Mouse (Mus musculus) neural tube, embryonic 15.5 days (tissue): ENCODE measurements around the gene Ppfia4. TPM values are rescaled to one million over a fixed set of nuclear protein-coding genes. Genes with fewer than 3 reads are reported as not detected.

ENCODE experiments used
- ATAC-seq: fragments of 200-750 bp; cut with Nextera tagmentation; 2 replicates; pipeline ENCODE4 v1.8.0; 2017; ENCODE audit warnings: mild to moderate bottlenecking, moderate TSS enrichment, moderate library complexity; ENCODE audit not compliant: low FRiP score
- H3K27ac ChIP-seq: fragments of 300-500 bp; sonication (generic); replicated peaks from 2 replicates; pipeline ENCODE4 v1.5.1; 2015; ENCODE audit warnings: mild to moderate bottlenecking, inconsistent platforms
- H3K27me3 ChIP-seq: fragments of 300-500 bp; sonication (generic); replicated peaks from 2 replicates; pipeline ENCODE4 v1.6.1; 2015; ENCODE audit warnings: inconsistent platforms
- H3K36me3 ChIP-seq: fragments of 300-500 bp; sonication (generic); 2 replicates; pipeline ENCODE4 v1.6.1; 2015; ENCODE audit warnings: inconsistent platforms
- H3K4me1 ChIP-seq: fragments of 300-500 bp; sonication (generic); 2 replicates; pipeline ENCODE4 v1.6.1; 2015; ENCODE audit warnings: inconsistent platforms
- H3K4me2 ChIP-seq: fragments of 300-500 bp; sonication (generic); 2 replicates; pipeline ENCODE4 v1.6.1; 2015; ENCODE audit warnings: inconsistent platforms, mild to moderate bottlenecking, moderate library complexity
- H3K4me3 ChIP-seq: fragments of 300-500 bp; sonication (generic); replicated peaks from 2 replicates; pipeline ENCODE4 v1.5.1; 2015; ENCODE audit warnings: mild to moderate bottlenecking, inconsistent platforms
- H3K9ac ChIP-seq: fragments of 300-500 bp; sonication (generic); replicated peaks from 2 replicates; pipeline ENCODE4 v1.6.1; 2015; ENCODE audit warnings: mild to moderate bottlenecking, inconsistent platforms
- H3K9me3 ChIP-seq: fragments of 300-500 bp; sonication (generic); replicated peaks from 2 replicates; pipeline ENCODE4 v1.6.1; 2016; ENCODE audit warnings: inconsistent platforms
- WGBS: fragments of 180-500 bp; shearing (Covaris S2); methylation state at CpG from one replicate; pipeline ENCODE4 v1.1.7; 2015; ENCODE audit warnings: mixed read lengths; 5-methylcytosine and 5-hydroxymethylcytosine counted together
- polyA plus RNA-seq: library from polyadenylated mRNA; unstranded; fragments of >200 nt; fragmentation: Nextera tagmentation; extraction: Ambion mirVana; gene quantifications from 2 replicates; pipeline ENCODE4 v1.2.1, GENCODE M21; 2015

Gene Ppfia4
- polyA plus RNA-seq, 1 experiment from 2014 or later, result 31.6 TPM

DNA sequence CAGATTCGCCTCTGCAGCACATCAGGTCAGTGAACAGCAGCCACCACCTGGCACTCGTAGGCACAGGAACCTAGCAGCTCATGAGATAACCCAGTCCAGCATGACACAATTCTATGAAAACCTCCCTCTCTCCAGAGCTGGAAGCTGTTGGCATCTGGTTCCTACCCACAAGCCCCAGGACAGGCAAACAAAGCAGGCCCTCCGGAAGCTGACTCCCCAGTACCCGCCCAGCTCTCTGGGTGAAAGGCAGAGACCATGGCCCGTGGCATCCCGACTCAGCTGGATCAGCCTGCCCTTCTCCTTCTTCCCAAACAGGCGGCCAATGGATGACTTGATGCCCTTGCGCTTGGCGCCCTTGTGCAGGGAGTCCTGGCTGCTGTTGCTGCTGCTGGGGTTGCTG lies 16.4 kb downstream of the Ppfia4 start:
- no peak overlapping the region for H3K4me2 ChIP-seq
- ATAC-seq, result no peak
- H3K27ac ChIP-seq, result no peak overlapping the region
- H3K4me3 ChIP-seq, result no peak overlapping the region
- H3K9ac ChIP-seq, result no peak overlapping the region
- 86% methylated on average over 9 of the region's 9 CpGs for WGBS
- peaks cover 6% of the 10 kb centered on the region for H3K4me1 ChIP-seq
- H3K27me3 ChIP-seq, result no peaks in the 10 kb centered on the region
- peaks cover 46% of the 10 kb centered on the region for H3K36me3 ChIP-seq
- no peaks in the 10 kb centered on the region for H3K9me3 ChIP-seq

DNA sequence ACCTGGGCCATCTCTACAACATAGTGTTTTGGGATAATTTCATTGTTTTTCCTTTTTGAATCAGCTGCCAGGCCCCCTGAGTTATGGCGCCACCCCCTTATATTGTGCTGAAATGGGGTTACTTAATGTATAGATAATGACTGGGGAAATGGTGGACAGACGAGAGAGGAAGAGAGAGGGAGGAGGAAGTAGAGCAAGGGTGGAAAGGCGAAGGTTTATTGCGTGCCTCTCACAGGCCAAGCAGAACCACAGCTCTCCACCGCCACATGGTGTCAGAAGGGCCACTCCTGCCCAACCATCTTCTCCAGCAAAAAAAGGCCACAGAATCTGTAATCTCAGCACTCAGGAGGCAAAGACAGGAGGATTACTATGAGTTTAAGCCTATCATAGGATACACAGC lies 17.5 kb downstream of the Ppfia4 start:
- H3K9me3 ChIP-seq, result no peaks in the 10 kb centered on the region
- H3K36me3 ChIP-seq, result peaks cover 56% of the 10 kb centered on the region
- H3K9ac ChIP-seq, result no peak overlapping the region
- no peak overlapping the region for H3K4me3 ChIP-seq
- 87% methylated on average over 5 of the region's 5 CpGs for WGBS
- H3K4me2 ChIP-seq, result no peak overlapping the region
- no peak overlapping the region for H3K27ac ChIP-seq
- H3K27me3 ChIP-seq, result no peaks in the 10 kb centered on the region
- ATAC-seq, result no peak
- no peaks in the 10 kb centered on the region for H3K4me1 ChIP-seq

DNA sequence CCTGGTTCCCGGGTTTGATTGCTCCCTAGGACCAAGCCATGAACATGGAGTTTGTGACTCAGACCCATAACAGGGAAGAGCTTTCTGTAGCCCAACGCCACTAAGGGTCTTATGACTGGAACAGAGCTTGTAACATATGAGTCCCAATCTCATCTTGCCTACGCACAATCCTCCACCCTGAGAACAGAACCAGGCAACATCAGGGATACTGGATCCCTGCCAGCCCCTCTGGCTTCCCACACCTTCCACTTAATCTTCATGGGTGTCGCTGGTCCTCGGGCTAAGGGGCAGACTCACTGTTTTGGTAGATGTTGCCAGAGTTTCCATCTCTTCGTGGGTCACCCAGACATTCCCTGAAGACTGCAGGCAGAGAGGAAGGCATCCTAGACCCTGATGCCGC lies 21.0 kb downstream of the Ppfia4 start:
- ATAC-seq, result no peak
- 90% methylated on average over 7 of the region's 7 CpGs for WGBS
- no peaks in the 10 kb centered on the region for H3K27me3 ChIP-seq
- H3K4me1 ChIP-seq, result no peaks in the 10 kb centered on the region
- H3K4me3 ChIP-seq, result no peak overlapping the region
- peaks cover 55% of the 10 kb centered on the region for H3K36me3 ChIP-seq
- no peak overlapping the region for H3K9ac ChIP-seq
- H3K27ac ChIP-seq, result no peak overlapping the region
- H3K9me3 ChIP-seq, result no peaks in the 10 kb centered on the region
- no peak overlapping the region for H3K4me2 ChIP-seq

DNA sequence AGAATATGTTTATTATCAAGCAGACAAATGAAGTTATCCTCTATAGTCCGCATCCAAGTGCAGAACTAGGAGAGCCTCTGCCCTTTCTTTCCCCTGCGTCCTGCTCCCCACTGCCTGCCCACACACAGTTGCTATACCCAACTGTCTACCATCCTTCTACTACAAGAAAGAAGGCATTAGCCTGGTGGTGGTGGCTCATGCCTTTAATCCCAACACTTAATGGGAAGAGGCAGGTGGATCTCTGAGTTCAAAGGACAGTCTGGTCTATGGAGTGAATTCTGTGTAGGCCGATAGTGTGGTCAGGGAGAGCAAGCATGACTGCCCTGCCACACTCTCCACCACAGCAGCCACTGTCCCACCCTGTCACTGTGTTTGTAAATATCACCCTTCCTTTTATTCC lies 22.0 kb downstream of the Ppfia4 start:
- H3K36me3 ChIP-seq, result peaks cover 48% of the 10 kb centered on the region
- H3K9me3 ChIP-seq, result no peaks in the 10 kb centered on the region
- H3K27me3 ChIP-seq, result no peaks in the 10 kb centered on the region
- no peak overlapping the region for H3K4me3 ChIP-seq
- WGBS, result 95% methylated on average over 3 of the region's 3 CpGs
- H3K4me1 ChIP-seq, result no peaks in the 10 kb centered on the region
- ATAC-seq, result no peak
- H3K27ac ChIP-seq, result no peak overlapping the region
- H3K4me2 ChIP-seq, result no peak overlapping the region
- H3K9ac ChIP-seq, result no peak overlapping the region

DNA sequence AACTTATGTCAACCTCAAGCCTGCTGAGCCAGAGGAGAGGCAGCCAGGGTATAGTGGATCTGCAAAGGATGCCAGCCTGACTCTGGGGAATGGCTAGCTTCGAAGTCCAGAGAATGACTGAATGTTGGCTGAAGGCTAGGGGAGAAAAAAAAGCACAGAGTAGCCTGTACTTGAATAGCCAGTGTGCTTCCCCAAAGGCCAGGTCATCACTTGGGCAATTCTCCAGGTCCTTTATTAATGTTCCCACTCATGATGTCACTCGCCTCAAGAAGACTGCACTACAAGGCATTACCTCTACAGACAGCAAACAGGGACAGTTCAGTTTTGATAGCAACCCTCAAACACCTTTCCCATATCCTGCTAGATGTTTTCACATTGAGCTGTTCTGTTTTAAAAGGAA lies 22.4 kb downstream of the Ppfia4 start:
- ATAC-seq, result no peak
- 85% methylated on average over 2 of the region's 2 CpGs for WGBS
- H3K4me2 ChIP-seq, result no peak overlapping the region
- no peaks in the 10 kb centered on the region for H3K27me3 ChIP-seq
- no peak overlapping the region for H3K4me3 ChIP-seq
- H3K4me1 ChIP-seq, result no peaks in the 10 kb centered on the region
- H3K9me3 ChIP-seq, result no peaks in the 10 kb centered on the region
- H3K36me3 ChIP-seq, result peaks cover 48% of the 10 kb centered on the region
- no peak overlapping the region for H3K27ac ChIP-seq
- H3K9ac ChIP-seq, result no peak overlapping the region

DNA sequence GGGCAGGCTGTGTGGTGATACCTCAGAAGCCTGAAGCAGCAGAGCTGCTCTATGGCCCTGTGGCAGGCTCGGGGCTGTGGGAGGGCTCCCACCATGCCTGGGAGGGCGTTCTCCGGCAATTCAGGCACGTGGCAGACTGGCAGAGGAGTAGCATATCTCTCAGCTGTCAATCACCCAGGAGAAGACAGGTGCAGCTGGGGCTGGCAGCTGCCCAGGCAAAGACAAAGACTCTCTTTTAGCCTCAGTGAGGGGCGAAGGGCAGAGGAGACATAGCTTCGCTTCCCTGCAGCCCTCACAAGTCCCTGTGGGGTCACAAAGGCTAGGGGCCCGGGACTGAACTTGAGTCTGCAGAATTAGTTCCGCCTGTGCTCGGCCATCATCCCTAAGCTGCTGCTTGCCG lies 25.3 kb downstream of the Ppfia4 start:
- no peak overlapping the region for H3K9ac ChIP-seq
- H3K4me2 ChIP-seq, result no peak overlapping the region
- peaks cover 33% of the 10 kb centered on the region for H3K36me3 ChIP-seq
- no peak for ATAC-seq
- H3K4me1 ChIP-seq, result peaks cover 13% of the 10 kb centered on the region
- no peaks in the 10 kb centered on the region for H3K27me3 ChIP-seq
- no peaks in the 10 kb centered on the region for H3K9me3 ChIP-seq
- 26% methylated on average over 10 of the region's 10 CpGs for WGBS
- no peak overlapping the region for H3K4me3 ChIP-seq
- no peak overlapping the region for H3K27ac ChIP-seq

DNA sequence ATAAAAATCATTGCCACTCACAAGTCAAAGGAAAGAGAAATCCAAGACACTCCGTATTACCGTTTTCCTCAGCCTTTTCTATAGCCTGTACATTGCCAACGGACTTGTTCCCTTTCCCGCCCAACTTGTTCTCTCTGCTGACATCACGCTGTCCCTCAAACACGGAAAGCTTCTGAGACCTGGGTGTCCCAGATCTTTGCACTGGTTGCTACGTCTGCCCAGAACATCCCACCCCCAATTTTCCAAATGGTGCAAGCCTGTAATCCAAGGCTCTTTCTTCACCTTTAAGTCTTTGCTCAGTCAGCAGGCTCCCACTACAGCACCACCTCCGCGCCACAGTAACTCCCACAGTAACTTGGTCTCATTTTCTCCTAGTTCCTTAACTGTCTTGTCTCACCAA lies 27.8 kb downstream of the Ppfia4 start:
- H3K9ac ChIP-seq, result no peak overlapping the region
- H3K36me3 ChIP-seq, result peaks cover 11% of the 10 kb centered on the region
- H3K27ac ChIP-seq, result no peak overlapping the region
- no peaks in the 10 kb centered on the region for H3K9me3 ChIP-seq
- H3K27me3 ChIP-seq, result peaks cover 6% of the 10 kb centered on the region
- H3K4me1 ChIP-seq, result peaks cover 15% of the 10 kb centered on the region
- no peak overlapping the region for H3K4me2 ChIP-seq
- no peak for ATAC-seq
- WGBS, result 93% methylated on average over 9 of the region's 9 CpGs
- no peak overlapping the region for H3K4me3 ChIP-seq

DNA sequence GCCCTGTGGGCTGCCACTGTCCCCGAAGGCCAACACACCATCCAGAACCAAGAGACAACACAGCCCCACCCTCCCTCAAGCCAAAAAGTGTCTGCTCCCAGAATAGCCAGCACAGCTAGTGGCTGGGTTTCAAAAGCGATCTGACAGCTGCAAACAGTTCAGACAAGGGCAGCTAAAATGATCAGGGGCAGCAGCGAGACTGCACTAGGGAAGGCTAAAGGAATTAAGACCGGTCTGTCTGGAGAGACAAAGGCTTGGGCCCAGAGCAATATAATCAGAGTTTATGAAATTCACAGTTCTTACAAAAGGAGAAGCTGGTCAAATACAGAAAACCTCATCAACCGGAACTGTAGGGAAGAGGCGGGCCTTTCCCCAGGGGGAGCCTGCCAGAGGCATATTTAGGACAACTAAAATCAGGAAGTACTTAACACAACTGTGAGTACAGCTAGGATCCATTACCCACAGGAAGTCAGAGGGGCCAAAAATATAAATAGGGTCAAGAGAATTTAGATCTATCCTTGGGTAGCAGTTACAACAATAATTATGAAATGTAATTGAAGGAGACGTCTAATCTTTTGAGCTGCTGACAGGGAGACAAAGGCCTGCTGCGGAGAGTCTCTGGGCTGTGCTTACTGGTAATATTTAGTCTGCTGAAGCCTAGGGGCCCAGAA lies 30.0 kb downstream of the Ppfia4 start:
- Histone ChIP-seq H3K9ac (no peak overlapping the region), H3K4me1 (peaks cover 29% of the 10 kb centered on the region), H3K27me3 (peaks cover 22% of the 10 kb centered on the region), H3K36me3 (peaks cover 4% of the 10 kb centered on the region; the same call in 1 of the 2 replicates), H3K9me3 (no peaks in the 10 kb centered on the region), H3K27ac (peak overlapping the region; percentile 64), H3K4me2 (no peak overlapping the region), H3K4me3 (no peak overlapping the region)
- 34% methylated on average over 8 of the region's 8 CpGs for WGBS
- no peak for ATAC-seq

DNA sequence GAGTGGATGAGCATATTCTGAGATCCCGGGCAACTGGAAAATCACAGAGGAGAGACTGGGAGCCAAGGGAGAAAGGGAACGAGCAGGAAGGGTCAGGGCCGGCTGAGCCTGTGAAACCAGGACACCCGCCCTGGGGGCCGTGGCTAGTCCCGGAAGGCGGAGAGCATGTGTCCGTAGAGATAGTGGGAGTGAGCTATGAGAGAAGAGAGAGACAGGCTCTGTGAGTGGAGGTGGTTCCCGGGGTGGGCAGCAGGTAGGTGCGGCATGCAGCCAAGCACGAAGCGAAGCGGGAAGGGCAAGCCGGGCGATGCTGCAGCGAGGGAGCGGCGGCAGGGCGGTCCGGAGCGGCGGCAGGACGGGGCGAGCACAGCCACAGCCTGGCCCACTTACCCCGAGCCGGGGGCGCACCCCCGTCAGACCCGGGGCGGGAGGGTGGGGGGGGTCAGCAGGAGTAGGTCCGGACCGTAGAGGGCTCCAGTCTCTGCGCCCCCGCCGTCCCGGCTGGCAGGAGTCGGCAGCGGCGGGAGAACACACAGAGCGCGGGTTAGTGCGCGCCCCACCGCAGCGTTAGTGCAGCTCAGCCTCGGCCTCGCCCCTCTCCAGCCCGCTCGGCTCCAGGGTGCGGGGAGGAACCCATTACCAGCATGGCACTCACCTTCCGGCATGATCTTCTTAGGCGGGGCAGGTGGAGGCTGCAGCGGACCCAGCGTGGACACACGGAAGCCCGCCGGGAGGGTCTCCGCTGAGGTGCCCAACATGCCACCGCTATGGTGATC lies 33.9 kb downstream of the Ppfia4 start:
- no peaks in the 10 kb centered on the region for H3K36me3 ChIP-seq
- no peaks in the 10 kb centered on the region for H3K9me3 ChIP-seq
- H3K9ac ChIP-seq, result peak overlapping the region; percentile 45
- H3K27me3 ChIP-seq, result peaks cover 26% of the 10 kb centered on the region
- peak overlapping the region; percentile 40 for H3K4me3 ChIP-seq
- H3K4me1 ChIP-seq, result peaks cover 29% of the 10 kb centered on the region
- no peak overlapping the region for H3K27ac ChIP-seq
- 4% methylated on average over 40 of the region's 59 CpGs for WGBS
- ATAC-seq, result peak; percentile 52
- H3K4me2 ChIP-seq, result peak overlapping the region; percentile 82

DNA sequence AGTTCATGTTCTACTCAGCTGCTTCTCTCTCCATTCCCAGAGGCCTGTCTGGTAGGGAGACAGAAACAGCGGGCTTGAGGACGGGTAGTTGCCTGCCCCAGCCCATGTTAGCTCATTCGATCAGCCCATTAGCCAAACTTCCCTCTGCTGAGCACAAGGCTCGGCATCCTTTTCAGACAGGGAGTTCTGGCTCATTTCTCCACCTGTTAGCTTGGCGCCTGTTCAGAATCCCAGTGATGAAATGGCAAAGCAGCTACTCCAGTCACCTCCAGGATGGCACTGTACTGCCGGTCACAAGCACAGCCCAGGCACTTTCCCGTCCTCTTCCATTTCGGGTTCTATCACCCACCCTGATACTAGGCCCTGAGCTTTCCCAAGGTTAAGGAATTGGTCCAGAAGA lies 35.5 kb downstream of the Ppfia4 start:
- Histone ChIP-seq H3K4me1 (peaks cover 21% of the 10 kb centered on the region), H3K4me2 (no peak overlapping the region), H3K27ac (no peak overlapping the region), H3K4me3 (no peak overlapping the region), H3K36me3 (no peaks in the 10 kb centered on the region), H3K27me3 (peaks cover 26% of the 10 kb centered on the region), H3K9me3 (no peaks in the 10 kb centered on the region), H3K9ac (no peak overlapping the region)
- WGBS, result 84% methylated on average over 8 of the region's 8 CpGs
- no peak for ATAC-seq

DNA sequence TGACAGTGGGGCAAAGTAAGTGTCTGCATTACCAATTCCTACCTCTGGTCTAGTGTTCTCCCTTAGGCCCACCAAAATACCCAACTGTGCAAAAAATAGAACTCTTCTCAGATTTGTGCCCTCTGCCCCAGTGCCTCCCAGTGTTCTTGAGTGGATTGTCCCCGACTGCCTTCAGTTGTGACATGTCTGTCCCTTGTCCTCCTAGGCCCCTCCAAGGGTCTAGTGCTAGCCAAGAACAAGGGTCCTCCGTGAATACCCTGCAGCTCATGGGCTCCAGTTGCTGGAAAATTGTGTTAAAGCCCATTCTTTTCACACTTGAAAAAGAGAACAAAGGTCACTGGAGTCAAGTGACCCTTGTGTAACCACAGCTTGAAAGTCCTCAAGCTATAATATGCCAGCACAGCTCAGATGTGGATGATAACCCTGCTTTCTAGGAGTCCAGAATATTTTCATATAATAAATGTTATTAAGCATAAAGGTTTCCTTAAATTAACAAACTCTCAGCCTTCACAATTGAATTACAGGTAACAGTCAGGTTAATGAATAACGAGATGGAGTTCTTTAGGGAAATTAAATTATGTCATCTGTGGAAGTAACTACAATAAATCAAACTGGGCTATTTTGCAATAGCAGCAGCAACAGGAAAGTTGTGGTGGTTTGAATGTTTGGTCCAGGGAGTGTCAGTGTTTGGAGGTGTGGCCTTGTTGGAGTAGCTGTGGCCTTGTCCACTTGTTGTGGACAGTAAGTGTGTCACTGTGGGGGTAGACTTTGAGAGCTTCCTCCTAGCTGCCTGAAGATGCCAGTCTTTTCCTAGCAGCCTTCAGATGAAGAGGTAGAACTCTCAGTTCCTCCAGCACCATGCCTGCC lies 38.8 kb downstream of the Ppfia4 start:
- Histone ChIP-seq H3K4me2 (no peak overlapping the region), H3K4me1 (peaks cover 23% of the 10 kb centered on the region), H3K9me3 (no peaks in the 10 kb centered on the region), H3K36me3 (no peaks in the 10 kb centered on the region), H3K4me3 (no peak overlapping the region), H3K9ac (no peak overlapping the region), H3K27ac (no peak overlapping the region), H3K27me3 (peaks cover 13% of the 10 kb centered on the region; the same call in 1 of the 2 replicates)
- 66% methylated on average over 3 of the region's 3 CpGs for WGBS
- ATAC-seq, result no peak
